Mouse (Mus musculus) gastrocnemius, adult 8-10 months (tissue): ENCODE measurements at regions not wholly inside any gene's neighbourhood (a gene's known extent, or its start where the extent isn't known, plus 50 kb on each side); places are given as distances from the start of the nearest gene placed in this dataset.
A peak's percentile ranks its signal among the peaks of the same experiment; 100 is the strongest.

Experiments
- DNase-seq, 2 experiments: peaks; one replicate each; pipeline ENCODE4 v3.0.0; 2022; ENCODE audit warnings: low spot score in 2 of 2

DNA sequence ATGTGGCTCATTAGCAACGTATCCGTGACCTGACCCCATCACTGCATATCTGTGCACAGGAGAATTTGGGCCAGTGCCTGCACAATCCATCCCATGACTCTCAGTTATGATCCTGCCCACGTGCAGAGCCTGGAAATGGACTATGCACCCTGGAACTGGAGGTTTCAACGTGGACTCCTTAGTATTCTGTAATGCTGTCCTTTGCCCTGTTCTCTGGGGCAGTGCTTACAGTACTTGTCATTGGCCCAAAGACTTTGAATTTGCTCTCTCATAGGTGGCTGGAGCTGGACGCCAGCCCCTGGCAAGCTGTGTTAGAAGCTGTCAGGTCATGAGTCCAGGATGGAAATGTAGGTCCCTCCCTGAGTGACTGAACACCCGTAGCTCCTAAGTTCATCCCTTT, 269.9 kb upstream of the Mki67 start:
- DNase-seq: no peak

DNA sequence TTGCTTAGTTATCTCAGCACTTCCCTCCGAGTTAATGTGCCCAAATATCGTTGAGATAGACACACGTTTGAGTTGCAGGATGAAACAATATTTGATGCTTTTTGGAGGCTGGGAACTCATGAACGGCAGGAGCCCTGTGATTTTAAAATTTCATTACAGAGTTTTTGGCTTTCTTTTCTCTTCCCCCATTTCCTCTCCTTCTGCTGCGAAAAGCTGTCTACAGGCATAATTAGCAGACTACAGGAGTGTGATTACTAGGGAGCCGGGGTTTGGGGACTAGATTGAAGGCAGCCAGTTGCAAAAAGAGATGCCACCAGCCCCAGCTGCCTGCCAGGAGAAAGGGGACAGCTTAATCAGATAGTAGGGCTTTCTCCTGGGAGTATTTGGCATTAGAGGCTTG, 274.2 kb upstream of the Mki67 start:
- no peak for DNase-seq

DNA sequence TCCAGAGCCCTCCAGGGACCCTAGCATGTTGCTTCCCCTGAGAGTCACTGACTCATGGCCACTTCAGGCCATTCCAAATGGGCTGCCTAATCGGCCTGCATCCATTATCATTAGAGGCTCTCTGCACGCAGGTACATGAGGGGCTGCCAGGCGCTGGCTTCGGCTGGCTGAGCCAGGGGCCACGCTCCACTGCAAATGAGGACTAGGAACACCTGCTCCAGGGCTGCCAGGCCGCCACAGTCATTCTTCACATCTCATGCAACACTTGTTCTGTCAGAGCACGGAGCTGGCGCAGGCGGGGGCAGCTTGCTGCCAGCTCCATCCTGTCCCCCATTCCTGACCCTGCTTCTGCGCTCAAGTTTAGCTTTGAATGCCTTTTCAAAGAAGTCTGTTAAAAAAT, 280.7 kb upstream of the Mki67 start:
- DNase-seq: no peak

DNA sequence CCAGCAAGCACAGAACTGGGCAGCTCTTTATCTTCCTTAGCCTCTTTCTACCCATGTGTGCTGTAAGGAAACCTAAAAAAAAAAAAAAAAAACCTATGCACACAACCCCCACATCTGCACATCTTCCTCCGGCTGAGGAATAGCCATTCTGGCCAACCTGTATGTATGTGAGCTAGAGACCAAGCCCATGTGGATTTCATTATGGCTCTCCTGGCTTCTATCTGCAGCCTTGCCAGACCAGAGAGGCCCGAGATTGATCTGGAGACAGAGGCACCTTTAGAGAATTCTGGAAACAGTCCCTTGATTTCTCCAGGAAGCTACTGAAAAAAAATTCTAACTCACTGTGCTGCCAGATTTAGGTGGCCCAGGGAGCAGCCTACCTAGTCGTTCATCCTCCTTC, 281.5 kb upstream of the Mki67 start:
- DNase-seq: no peak

DNA sequence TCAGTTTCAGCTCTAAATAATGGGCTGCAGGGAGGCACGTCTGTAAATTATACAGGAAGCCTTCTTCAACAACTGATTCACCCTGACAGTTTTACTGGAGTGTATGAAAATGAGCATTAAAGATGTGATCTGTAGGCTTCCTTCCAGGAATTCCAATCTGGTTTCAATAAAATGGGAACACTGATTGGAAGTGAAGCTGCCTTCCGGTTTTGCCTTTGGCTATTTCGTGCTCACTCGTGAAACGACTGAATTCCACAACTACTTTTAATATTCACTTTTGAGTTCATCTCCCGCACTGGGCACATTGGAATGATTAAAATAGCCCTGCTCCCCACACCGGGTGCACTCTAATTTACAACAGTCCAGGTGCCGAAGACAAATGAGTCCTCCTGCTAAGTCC, 286.2 kb upstream of the Mki67 start:
- DNase-seq: no peak

DNA sequence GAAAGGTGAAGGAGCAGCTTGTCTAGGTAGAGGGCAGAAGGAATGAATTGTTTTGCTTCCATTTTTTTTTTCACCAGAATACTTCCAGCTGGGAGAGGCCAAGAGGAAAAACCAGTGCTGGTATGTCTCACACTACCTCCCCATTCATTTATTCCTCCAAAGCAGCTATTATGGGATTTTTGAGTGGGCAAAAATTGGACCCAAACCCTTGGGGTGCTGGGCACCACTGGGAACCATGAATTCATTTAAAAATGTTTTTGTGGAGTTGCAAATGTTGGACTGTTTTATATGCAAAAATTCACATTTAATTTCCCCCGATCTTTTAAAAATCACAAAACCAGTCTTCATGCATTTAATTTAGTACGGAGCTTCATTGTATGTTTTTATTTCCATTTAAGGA, 287.1 kb upstream of the Mki67 start:
- DNase-seq: no peak

DNA sequence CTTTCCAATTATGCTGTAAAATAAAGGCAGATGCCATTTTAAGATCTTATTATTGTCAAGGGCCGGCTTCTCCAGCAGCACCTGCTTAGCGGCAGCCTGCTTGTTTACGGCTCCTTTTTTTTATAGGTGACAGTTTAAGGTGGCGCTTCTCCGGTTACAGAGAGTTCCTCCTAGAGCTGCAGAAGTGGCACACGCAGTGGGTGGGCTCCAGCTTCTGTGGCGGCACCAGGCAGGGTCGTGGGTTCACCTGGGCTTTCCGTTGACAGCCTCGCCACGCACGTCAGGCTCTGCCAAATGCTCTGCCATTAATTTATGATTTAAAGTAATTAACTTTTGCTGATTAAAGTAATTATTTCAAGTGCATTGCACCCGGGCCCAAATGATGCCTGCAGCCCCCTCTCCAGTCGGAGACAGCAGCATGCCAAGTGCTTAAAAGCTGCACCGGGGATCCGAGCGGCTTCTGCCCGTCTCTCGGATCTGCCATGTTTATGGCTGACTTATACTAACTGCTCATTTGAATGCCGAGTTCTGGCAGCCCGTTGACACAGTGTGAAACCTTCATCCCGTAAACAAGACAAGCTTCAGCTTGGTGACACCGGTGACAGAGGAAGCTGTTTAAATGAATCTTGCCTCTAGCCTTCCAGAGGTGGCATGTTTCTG, 291.8 kb upstream of the Mki67 start:
- no peak for DNase-seq

DNA sequence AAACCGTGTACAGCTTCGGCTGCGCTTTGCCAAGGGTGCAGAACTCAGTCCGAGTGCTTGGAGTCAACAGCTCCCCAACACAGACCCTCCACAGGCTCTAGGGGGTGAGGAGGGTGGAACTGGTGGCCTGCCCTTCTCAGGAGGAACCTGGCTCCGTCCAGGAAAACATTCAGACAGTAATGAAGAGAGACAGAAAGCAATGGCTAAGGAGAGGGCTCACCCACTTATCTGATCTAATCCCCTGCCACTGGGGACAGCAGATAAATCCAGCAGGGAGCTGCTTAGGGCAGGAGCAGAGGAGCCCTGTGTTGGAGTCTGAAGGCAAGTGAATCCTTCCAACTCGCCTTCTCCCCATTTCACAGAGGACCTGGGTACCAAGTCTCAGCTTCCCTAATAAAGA, 292.3 kb upstream of the Mki67 start:
- DNase-seq: no peak

DNA sequence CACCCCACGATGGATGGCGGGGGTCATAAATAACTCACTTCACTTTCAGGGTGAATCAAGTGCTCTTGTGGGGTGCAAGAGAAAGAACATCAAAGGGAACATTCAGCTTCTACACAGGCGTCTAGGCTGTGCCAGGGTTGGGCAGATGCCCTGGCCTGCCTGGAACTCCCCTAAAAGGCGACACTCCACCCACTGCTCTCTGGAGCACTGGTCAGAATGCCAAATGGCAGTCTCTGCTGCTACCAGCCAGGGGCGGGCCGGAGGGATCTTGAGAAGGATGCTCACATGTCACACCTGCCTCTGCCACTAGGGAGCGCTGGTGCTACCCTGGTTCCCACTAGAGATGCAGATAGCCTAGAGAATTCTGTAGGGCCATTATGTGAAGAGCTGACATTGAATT, 293.9 kb upstream of the Mki67 start:
- DNase-seq: peak; percentile 44 to 48

DNA sequence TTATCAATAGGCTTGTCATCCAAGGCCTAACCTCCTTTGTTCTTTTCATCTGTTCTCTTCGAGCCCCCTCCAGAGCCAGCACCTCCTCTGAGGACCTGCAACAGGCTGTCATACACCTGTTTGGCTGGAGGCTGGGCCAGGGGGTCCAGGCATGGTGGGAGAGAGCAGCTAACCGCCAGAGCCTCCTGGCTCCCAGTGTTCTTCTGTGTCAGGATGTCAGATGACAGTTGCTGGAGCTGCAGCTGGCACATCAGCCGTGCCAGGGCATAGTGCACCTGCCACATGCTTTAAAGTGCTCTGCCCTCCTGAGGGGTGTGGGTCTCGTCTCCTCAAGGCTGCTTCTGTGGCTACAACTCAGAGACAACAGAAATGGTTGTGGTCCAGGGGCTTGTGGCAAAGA, 298.5 kb upstream of the Mki67 start:
- DNase-seq: no peak

DNA sequence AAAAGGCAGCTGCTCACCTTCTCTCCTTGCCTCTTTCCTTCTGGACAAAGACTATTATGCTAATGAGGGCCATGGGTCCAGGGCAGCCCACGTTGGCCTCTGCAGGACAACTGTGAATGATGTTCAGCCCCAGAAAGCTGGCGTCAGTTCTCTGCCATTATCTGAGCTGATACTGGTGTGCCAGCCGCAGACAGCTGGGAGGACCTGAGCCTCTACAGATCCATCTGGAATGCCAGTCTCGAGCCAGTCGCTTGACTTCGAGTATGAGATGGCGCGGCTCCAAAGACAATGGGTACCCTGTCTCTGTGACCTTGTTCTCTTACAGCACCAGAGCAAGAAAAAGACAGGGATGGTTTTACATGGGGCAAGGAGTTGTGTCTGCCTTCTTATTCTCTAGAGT, 300.8 kb upstream of the Mki67 start:
- DNase-seq: no peak

DNA sequence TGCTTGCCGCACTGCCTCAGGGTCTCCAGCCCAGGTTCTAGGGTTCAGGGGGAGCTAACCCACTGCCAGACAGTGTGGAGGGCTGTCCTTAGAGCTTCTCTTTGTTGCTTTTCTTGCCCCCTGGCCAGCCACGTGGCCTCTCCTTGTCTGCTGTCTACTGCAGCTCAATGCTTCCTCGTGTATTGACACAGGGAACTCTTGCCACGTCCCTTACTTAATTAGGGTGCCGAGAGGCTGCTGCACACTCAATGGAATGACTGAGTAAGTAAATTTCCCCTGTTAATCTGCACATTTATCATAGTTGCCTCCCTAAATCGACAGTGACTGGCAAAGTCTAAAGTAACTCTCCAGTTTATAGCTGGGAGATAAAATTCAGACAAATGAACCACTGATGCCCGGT, 304.4 kb upstream of the Mki67 start:
- no peak for DNase-seq

DNA sequence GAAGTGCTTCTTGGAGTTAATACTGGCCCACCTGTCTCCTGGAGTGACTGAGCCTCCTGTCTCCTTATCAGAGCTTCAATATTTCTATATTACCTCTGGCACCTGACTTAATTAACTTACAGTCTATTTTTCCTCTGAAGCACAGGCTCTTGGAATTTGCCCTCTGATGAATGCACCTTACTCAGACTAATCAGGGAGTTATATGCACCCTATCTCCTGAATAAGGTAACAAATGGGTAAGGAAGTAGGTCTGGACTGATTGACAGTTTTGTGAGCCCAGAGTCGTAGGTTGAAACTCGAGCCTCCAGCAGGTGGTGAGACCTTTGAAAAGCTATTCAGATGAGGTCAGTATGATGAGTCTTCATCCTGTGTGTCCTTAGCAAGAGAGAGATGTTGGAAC, 304.9 kb upstream of the Mki67 start:
- DNase-seq: no peak

DNA sequence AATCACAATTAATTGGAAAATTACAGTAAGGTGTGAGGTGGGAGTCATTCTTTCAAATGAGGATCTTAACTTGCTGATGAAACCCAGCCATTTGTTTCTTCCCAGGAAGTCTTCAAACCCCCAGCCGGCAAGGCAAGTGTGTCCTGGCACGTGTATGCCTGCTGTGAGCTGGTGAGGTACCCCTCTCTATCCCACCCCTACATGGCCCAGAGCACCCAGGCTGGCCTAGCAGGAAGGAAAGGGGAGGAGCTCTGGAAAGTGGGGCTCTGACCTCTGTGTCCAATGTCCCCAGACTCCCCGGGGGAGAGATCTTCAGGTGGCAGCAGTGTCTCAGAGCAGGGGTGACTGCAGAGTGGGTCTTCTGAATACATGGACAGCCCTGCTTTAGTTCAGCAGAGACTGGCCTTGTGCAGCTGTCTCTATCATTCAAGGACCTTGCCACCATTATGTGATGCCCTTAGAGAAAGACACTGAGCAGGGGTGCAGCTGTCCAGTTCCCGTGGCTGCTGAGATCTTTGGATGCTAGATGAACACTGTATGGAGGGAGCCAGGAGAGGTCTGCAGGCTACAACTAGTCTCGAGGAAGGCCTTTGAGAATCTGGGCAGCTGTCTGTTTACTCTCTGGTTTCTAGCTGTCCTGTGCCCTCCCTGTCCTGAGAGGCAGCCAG, 306.8 kb upstream of the Mki67 start:
- DNase-seq: no peak

DNA sequence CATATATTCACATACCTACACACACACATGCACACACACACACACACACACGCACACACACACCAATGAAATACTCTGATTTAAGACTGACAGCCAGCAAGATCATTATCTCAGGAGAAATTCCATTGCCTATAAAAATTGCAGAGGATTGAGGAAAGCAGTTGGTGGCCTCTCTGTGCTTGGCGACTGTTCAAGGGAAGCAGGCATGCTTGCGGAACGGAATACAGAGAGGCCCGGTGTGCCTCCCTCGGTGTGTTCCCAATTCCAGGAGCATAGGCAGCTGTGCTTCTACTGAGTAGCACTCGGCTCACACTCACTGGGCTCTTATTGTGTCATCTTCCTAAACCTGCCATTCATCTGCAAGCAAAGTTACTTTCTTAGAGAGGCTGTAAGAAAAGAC, 310.3 kb upstream of the Mki67 start:
- no peak for DNase-seq

DNA sequence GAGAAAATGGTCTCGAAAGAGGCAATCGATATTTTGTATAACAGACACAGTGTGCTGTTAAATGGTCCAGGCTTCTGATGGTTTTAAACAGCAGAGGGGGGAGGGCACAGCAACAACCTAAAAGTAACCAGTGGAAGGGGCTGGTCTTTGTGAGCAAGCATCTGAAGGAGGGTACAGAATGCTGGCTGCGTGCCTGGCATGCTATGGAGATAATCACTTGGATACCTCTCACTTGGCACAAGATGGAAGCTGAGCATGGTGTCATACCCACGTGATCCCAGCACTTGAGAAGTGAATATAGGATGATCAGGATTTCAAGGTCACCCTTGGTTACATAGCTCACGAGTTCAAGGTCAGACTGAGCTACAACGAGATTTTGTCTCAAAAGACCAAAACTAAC, 315.9 kb upstream of the Mki67 start:
- DNase-seq: no peak

DNA sequence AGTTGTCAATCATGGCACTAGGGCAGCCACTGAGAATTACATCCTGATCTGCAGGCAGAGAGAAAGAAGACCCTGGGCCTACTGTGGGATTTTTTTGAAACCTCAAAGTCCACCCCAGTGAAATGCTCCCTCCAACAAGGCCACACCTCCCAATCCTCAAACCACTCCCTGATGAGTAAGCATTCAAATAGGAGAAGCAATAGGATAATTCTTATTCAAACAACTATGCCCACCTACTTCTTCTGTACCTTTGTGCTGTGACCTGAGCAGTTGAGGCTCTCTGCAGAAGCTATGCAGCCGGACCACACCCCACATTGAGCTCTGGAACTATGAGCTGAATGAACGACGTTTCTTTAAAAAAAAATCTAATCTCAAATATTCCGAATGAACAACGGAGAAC, 317.4 kb upstream of the Mki67 start:
- no peak for DNase-seq

DNA sequence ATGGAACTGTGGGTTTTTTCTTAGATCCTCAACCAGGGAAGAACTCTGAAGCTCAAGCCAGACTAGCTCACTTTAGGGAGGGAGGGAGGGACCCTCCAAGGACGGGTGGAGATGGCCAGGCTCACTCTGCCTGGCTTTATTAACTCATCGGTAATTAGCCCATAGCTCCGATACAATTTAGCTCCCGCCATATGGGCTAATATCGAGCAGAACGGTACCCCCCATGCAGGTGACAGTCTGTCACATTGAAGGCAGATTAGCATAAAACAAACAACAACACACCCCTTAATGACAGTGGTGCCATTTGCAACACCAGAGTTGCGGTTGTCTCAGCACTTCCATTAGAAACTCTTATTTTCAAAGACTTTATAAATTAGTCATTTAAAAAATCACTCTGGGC, 319.6 kb upstream of the Mki67 start:
- DNase-seq: no peak

DNA sequence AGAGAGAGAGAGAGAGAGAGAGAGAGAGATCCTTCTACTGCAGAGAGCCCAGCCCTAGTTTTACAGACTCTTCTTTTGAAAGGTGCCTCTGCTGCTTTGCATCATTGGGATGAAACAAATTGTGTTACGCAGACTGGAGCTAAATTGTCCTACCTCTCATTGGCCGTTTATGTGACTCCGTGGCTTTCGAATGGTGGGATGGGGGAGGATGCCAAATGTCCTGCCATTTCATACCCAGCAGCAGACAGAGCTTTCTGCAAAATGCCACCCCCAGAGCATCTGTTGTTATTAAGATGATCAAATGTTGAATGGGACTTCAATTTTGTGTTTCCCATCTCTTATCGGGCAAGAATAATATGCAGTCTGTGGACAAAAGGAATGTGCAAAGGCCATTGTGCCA, 321.9 kb upstream of the Mki67 start:
- DNase-seq: no peak

DNA sequence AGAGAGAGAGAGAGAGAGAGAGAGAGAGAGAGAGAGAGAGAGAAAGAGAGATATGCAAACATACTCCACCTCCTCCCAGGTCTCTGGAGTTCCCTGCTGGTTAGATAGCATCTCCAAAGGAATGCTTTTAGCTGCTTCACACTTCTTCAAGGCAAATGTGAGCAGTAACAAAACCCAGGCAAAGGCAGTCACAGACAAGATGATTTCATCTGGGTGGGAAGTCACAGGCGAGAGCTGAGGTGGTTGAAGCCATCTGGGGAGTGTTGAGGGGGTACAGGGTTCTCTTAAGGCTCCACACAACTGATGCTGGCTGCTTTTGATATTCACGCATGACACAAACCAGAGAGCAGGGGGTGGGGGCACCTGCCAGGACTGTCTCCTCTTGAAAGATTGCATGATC, 322.7 kb upstream of the Mki67 start:
- no peak for DNase-seq

DNA sequence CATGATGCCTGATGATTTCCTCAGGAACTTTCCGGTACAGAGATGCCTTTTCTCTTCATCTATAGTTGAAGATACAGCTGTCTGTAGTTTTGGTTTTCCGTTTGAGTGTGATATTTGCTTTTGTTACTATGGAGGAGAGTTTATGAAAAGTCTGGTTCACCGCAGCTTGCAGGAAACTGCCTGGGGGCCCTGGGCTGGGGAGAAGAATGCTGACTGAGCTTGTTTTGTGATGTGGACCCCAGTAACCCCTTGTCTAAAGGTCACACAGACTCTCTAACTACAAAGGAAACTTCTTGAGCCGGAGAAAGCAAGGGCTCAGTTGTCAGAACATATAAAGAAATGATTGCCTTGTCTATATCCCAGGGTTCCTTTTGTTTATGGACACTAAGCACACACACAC, 325.8 kb upstream of the Mki67 start:
- DNase-seq: no peak

DNA sequence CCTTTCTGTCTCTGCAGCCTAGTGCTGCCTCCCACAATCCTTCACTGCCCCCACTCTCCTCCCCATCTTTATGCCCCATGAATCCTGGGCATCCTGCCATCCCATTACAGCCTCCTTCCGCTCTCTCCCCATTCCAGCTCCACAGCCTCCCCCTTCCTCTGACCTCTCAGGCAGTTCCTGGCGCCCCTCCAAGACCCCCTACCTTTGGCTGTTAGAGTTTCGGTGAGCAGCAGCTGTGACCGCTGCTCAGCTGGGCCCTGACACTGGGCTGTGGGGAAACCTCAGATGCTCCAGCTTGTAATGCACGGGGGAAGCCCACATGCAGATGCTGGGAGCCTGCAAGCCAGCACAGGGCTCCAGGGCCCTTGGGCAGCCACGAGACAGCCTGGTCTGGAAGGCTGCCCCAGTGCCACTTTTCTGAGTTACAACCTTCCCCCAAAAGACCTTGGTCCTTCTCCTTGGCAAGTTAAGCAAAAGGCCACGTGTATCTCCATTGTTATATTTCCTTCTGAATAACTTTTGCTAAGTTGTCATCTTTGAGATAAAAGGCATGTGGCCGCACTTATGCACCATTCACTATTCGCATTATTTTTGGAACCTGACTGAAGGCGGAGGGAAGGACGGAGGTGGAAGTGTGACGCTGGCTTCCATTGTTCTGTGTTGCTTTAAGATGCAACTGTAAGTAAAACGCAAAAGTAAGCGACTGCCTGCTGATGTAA, 330.6 kb upstream of the Mki67 start:
- peak in 1 of 2 experiments; percentile 32 for DNase-seq

DNA sequence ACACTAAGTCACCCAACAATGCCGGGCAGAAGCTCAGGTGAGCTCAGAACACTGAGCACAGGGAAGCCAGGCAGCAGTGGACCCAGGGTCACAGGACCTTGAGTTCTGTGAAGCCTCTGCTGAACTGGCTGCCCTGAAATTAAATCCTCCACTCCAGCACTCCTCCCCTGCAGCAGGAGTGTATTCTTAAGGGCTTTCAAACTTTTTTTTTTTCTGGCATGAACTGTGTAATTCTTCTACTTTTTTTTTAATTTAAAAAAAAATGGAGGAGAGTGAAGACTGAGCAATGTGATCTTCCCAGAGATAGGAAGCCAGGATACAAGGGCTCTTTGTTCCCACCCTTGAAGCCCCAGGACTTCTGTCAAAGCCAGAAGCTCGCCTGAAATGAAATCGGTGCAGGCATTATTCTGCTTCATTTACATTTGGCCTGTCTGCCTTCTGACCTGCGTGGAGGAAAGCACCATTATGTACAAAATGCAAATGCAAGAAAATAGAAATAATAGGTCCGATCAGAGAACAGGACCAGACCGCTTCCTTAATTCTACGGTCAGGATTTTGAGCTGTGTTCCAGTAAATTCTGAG, 331.3 kb upstream of the Mki67 start:
- no peak for DNase-seq
